Comparison of ENCODE assay signal across 16 mouse cellular contexts in the genomic region with DNA sequence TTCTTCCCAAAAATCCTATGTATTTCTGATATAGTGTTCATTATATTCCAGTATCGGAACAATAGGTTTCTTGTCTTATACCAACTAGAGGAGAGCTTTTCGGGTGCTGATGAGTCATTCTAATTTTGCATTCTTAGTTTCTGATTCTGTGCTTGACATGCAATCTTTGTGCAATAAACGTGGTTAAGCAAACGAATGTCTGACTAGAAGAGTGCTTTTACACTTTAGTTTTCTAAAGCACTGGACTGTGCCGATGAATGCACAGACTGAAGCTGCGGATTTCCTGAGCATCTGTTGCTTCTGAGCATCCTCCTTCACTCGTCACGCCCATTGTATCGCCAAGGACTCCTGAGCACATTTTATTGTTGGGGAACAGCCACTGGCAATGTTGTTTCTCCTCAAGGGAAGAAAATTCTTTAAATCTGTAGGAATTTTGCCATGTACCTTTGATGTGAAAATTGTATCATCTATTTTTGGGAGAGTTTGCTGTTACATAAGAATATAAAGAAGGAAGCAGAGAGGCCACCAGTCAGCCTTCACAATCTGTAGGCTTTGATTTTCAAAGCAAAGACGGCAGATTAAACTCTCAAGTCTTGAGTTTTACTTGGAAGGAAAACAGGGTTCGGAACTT.
DNase-seq lines count a peak whose midpoint lies in the region; TF ChIP-seq lines count a peak whose summit lies in the region.
"Had no signal": no experiment of that assay in that cellular context is flagged by ENCODE, and none has a peak within 500 bp of the region (broad histone marks: within the 10 kb centered on the region; RNA-seq: fewer than 3 reads in every experiment).

No protein-coding gene starts in this region.

- no peak for TF ChIP-seq POLR2A in embryonic fibroblast, embryonic 13.5 days (IDR thresholded peaks at IDR 0.05; ENCODE audit: low read depth, low read length)

- peak overlapping the region; percentile 12; the same call in 1 of the 2 replicates for H3K27ac ChIP-seq in embryonic fibroblast, embryonic 13.5 days (ENCODE audit: insufficient read depth, low read length)
- H3K27ac ChIP-seq: heart, adult 2 months; kidney, embryonic 15.5 days had no signal

- TF ChIP-seq CTCF in embryonic fibroblast, embryonic 13.5 days (IDR thresholded peaks at IDR 0.05; ENCODE audit: borderline replicate concordance, insufficient read depth, low read length) = no peak

- H3K4me3 ChIP-seq in embryonic fibroblast, embryonic 13.5 days (ENCODE audit: insufficient read depth, low read length) = no peak overlapping the region
- H3K4me3 ChIP-seq: heart, adult 2 months; kidney, embryonic 15.5 days had no signal

- peak; percentile 35 for DNase-seq in layer of hippocampus, adult 9-11 months
- no peak for DNase-seq in layer of hippocampus, postnatal 36 days
- peak; percentile 23 for DNase-seq in 3134 (ENCODE audit: extremely low read depth, insufficient read length, low spot score)
- DNase-seq in 3T3-L1 (ENCODE audit: low read depth, low spot score) = peak; percentile 66
- DNase-seq in heart, adult 18-20 months = no peak
- no peak for DNase-seq in spleen, postnatal 14 days (ENCODE audit: low spot score in 2 of 2)
- DNase-seq in cerebellum, postnatal 14 days = no peak
- DNase-seq: cerebellum, adult 8-10 months; gastrocnemius, postnatal 14 days; heart, adult 2 months; heart, postnatal 4 days; kidney, postnatal 4 days; lung, adult 18-20 months; lung, postnatal 14 days had no signal

- peaks cover 8% of the 10 kb centered on the region; the same call in 1 of the 2 replicates for H3K4me1 ChIP-seq in embryonic fibroblast, embryonic 13.5 days (ENCODE audit: control insufficient read depth, insufficient read depth, low read length)
- H3K4me1 ChIP-seq: kidney, embryonic 15.5 days had no signal

Comparison
In these comparisons a context has a peak if more than half of its experiments do, and no peak if none do; other contexts are left out.
1. DNase-seq: peak in layer of hippocampus, adult 9-11 months (single experiment), 3134 (single experiment) and 3T3-L1 (single experiment); none in layer of hippocampus, postnatal 36 days (0 of 2), heart, adult 18-20 months (0 of 2), spleen, postnatal 14 days (0 of 2) and cerebellum, postnatal 14 days (0 of 2).